Mouse (Mus musculus) megakaryocyte, embryonic 14.5 days (primary cell): ENCODE results near the gene Gm17657. TPM values are rescaled to one million over a fixed set of nuclear protein-coding genes. Genes with fewer than 3 reads are reported as not detected.
A peak's percentile ranks its signal among the peaks of the same experiment; 100 is the strongest.

Source experiments
- H3K27me3 ChIP-seq: replicated peaks from 2 replicates; pipeline ENCODE3; 2012; ENCODE audit warnings: inconsistent platforms
- H3K36me3 ChIP-seq: replicated peaks from 2 replicates; pipeline ENCODE3; 2012; ENCODE audit warnings: low read length, inconsistent platforms, mixed read lengths
- H3K4me1 ChIP-seq: 2 replicates; pipeline ENCODE4 v1.6.1; 2012; ENCODE audit warnings: inconsistent platforms
- H3K4me3 ChIP-seq: replicated peaks from 2 replicates; pipeline ENCODE3; 2012; ENCODE audit warnings: moderate library complexity, mild to moderate bottlenecking, inconsistent platforms
- H3K9me3 ChIP-seq: 2 replicates; pipeline ENCODE4 v1.6.1; 2012; ENCODE audit warnings: inconsistent platforms
- FLI1 ChIP-seq: IDR thresholded peaks from 2 replicates; pipeline ENCODE4 v1.6.1; 2012; ENCODE audit warnings: low read length, inconsistent platforms, mixed read lengths
- GATA1 ChIP-seq: IDR thresholded peaks from 3 replicates; pipeline ENCODE4 v1.6.1; 2012; ENCODE audit warnings: mixed read lengths, low read length, inconsistent platforms, borderline replicate concordance
- polyA plus RNA-seq: library from polyadenylated mRNA; stranded (reverse); fragments of >175 nt; gene quantifications from 2 replicates; pipeline ENCODE4 v1.2.3, GENCODE M21; 2012; ENCODE audit warnings: low replicate concordance; ENCODE audit not compliant: insufficient read depth

Gm17657 gene
- polyA plus RNA-seq, 1 experiment = not detected

DNA sequence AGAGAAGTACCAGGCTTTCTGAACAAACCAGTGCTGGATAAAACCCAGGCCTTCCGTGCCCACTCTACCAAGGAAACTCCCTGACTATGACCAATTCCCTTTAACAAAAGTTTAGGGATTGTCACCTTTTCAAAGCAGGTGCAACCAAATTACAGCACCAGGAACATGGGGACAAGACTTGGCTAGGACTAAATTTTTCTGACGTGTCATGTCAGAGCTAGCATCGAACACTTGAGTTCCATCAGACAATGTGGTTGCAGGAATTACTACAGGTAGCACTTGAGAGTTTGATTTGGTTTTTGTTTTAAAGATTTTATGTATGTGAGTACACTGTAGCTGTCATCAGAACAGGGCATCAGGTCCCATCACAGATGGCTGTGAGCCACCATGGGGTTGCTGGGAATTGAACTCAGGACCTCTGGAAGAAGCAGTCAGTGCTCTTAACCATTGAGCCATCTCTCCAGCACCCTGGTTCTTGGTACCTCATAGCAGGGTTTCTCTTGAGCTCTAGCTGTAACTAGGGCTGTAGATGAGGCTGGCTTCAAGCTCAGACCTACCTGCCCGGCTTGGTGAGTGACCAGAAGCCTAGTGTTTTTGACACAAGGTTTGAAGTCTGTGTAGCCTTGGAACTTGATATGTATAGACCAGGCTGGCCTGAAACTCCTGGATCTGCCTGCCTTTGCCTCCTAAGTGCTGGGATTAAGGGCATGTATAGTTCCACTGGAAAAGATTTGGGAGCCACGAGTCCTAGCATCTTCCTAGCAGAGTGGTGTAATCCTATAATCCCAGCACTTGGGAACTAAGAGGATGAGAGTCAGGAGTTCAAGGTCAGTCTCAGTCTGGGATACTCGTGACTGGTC lies 53.0 kb downstream of the Gm17657 start:
- H3K4me3 ChIP-seq = peak overlapping the region; percentile 68

DNA sequence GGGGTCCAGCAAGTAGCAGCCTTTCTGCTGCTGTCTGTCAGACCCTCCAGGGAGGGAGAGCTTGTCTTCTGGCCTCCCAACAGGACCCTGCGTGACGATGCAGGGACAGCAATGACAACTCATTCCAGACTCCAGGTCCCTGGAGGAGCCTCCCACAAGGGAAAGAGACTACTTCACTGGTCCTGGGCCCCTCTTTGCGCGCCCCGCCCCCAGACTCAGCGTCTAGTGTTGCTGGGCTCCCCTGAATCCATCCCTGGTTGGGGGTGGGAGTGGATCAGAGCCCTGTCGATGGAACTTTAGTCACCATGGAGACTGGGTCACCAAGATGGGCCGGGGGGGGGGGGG lies 54.7 kb downstream of the Gm17657 start:
- peaks cover 54% of the 10 kb centered on the region for H3K4me1 ChIP-seq

More for the DNA sequence above, 53.0 kb downstream of the Gm17657 start:
- TF ChIP-seq FLI1 (no peak), GATA1 (no peak)
- H3K4me1 ChIP-seq = peaks cover 72% of the 10 kb centered on the region
- no peaks in the 10 kb centered on the region for H3K9me3 ChIP-seq
- H3K27me3 ChIP-seq = no peaks in the 10 kb centered on the region
- peaks cover 46% of the 10 kb centered on the region for H3K36me3 ChIP-seq

GRCm38 (mm10) chr17:29494062-29494731 lies 55.2 kb downstream of the Gm17657 start:
- H3K4me3 ChIP-seq = peak overlapping the region; percentile 99
- no peaks in the 10 kb centered on the region for H3K9me3 ChIP-seq
- peaks cover 53% of the 10 kb centered on the region for H3K36me3 ChIP-seq
- H3K27me3 ChIP-seq = no peaks in the 10 kb centered on the region
- peaks cover 52% of the 10 kb centered on the region for H3K4me1 ChIP-seq
- TF ChIP-seq GATA1 = no peak
- TF ChIP-seq FLI1 = no peak

More for the DNA sequence above, 54.7 kb downstream of the Gm17657 start:
- Histone ChIP-seq H3K9me3 (no peaks in the 10 kb centered on the region), H3K36me3 (peaks cover 53% of the 10 kb centered on the region), H3K27me3 (no peaks in the 10 kb centered on the region), H3K4me3 (peak overlapping the region; percentile 99)
- TF ChIP-seq FLI1 (no peak), GATA1 (no peak)

DNA sequence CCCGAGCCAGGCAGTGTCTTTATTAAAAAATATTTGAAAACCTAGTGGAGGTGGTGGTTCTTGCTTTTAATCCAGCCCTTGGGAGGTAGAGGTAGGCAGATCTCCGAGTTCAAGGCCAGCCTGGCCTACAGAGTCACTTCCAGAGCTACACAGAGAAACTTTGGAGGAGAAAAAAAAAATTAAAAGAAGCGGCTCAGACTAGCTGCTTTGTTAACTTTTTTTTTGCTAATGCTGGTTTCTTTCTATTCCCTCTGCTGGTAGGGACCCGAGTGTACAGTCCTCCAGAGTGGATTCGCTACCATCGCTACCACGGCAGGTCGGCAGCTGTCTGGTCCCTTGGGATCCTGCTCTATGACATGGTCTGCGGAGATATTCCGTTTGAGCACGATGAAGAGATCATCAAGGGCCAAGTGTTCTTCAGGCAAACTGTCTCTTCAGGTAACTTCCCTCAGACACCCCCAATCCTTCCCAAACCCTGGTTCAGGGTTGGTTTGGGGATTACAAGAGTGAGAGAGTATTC lies 55.9 kb downstream of the Gm17657 start:
- H3K9me3 ChIP-seq = no peaks in the 10 kb centered on the region
- H3K36me3 ChIP-seq = peaks cover 53% of the 10 kb centered on the region
- H3K4me3 ChIP-seq = peak overlapping the region; percentile 99
- TF ChIP-seq GATA1 (no peak), FLI1 (no peak)
- H3K4me1 ChIP-seq = peaks cover 52% of the 10 kb centered on the region
- no peaks in the 10 kb centered on the region for H3K27me3 ChIP-seq

DNA sequence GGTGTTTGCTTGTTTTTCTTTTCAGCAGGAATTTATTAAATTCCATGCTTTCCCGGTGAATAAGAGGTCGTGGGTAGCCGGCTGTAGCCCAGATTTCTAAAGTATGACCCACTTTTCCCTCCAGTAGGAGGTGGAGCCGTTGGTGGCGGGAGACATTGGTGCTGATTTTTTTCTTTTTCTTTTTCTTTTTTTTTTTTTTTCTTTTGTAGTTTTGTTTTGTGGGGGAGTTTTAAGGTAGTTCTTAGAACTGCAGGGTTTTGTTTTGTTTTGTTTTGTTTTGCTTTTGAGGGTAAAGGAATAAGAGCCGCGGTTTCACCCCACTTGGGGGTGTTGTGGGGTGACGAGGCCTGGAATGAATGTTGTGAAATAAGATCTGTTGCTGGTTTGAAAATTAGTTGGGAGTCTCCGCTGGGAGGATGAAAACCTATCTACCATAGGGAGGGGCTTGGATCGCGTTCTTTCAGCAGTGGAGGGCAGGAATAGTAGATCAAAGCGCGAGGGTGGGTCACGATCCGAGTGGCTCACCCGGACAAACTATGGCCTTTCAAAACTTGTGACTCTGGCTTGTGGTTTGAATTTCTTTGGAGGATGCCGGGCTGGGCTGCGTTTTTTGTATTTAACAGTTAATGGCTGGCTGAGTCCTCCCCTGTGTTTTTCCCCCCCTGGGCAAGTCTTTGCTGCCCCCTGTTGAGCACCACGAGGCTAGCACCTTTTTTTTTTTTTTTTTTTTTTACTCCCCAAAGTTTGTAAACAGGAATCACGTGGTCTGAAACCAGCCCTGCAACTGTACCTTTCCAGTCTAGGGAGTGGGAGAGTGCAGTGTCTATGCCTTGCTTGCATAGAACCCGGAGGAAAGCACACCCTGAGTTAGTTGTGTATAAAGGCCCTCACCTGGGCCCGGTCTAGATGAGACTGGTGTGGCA lies 56.9 kb downstream of the Gm17657 start:
- no peak for TF ChIP-seq FLI1
- no peak for TF ChIP-seq GATA1
- H3K36me3 ChIP-seq = peaks cover 53% of the 10 kb centered on the region
- H3K4me1 ChIP-seq = peaks cover 51% of the 10 kb centered on the region

GRCm38 (mm10) chr17:29491591-29492268 lies 57.7 kb downstream of the Gm17657 start:
- TF ChIP-seq GATA1 (no peak), FLI1 (no peak)
- H3K9me3 ChIP-seq = no peaks in the 10 kb centered on the region
- H3K4me1 ChIP-seq = peaks cover 51% of the 10 kb centered on the region
- H3K36me3 ChIP-seq = peaks cover 48% of the 10 kb centered on the region
- H3K27me3 ChIP-seq = no peaks in the 10 kb centered on the region
- peak overlapping the region; percentile 99 for H3K4me3 ChIP-seq

More for the DNA sequence above, 56.9 kb downstream of the Gm17657 start:
- Histone ChIP-seq H3K9me3 (no peaks in the 10 kb centered on the region), H3K4me3 (peak overlapping the region; percentile 99), H3K27me3 (no peaks in the 10 kb centered on the region)

DNA sequence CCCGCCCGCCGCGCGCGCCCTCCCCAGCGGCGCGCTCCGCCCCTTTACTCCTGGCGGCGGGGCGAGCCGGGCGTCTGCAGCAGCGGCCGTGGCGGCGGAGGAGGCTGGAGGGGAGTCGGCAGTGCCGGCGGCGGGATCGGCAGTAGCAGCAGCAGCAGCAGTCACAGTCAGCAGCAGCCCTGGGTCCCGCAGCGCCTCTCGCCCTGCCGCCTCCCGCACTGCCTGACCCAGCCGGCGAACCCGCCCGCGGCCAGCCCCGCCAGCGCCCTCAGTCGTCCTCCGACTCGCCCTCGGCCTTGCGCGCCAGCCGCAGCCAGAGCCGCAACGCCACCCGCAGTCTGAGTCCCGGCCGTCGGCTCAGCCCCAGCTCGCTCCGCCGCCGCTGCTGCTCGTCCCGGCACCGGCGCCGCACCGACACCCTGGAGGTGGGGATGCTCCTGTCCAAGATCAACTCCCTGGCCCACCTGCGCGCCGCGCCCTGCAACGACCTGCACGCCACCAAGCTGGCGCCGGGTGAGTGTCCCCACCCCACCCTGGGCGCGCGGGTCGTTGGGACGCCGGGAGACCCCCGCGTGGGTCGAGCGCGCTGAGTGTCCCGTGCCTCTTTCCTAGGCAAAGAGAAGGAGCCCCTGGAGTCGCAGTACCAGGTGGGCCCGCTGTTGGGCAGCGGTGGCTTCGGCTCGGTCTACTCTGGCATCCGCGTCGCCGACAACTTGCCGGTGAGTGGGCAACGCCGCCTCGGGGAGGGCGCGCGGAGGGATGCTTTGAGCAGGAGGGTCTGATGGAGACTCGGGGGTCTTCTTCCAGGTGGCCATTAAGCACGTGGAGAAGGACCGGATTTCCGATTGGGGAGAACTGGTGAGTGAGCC lies 58.5 kb downstream of the Gm17657 start, which contains the start of gene Pim1:
Pim1 (plus strand) TSS at position 41 of the 869 bp plus-strand sequence.
- no peaks in the 10 kb centered on the region for H3K9me3 ChIP-seq
- TF ChIP-seq FLI1 (no peak), GATA1 (no peak)
- H3K4me1 ChIP-seq = peaks cover 51% of the 10 kb centered on the region
- H3K36me3 ChIP-seq = peaks cover 41% of the 10 kb centered on the region
- no peaks in the 10 kb centered on the region for H3K27me3 ChIP-seq
- H3K4me3 ChIP-seq = peak within 1 kb of the TSS; percentile 99

GRCm38 (mm10) chr17:29489971-29490712 lies 59.3 kb downstream of the Gm17657 start:
- Histone ChIP-seq H3K36me3 (peaks cover 40% of the 10 kb centered on the region), H3K4me1 (peaks cover 58% of the 10 kb centered on the region), H3K27me3 (no peaks in the 10 kb centered on the region), H3K9me3 (no peaks in the 10 kb centered on the region), H3K4me3 (peak overlapping the region; percentile 99)
- TF ChIP-seq GATA1 = no peak
- peak; percentile 30; the same call in 1 of the 2 replicates for TF ChIP-seq FLI1
